Mouse (Mus musculus): Measurements from ENCODE around the gene Scube1. TPM values are rescaled to one million over a fixed set of nuclear protein-coding genes. Genes with fewer than 3 reads are reported as not detected.

Scube1 gene
- polyA plus RNA-seq, 1 experiment = not detected

DNA sequence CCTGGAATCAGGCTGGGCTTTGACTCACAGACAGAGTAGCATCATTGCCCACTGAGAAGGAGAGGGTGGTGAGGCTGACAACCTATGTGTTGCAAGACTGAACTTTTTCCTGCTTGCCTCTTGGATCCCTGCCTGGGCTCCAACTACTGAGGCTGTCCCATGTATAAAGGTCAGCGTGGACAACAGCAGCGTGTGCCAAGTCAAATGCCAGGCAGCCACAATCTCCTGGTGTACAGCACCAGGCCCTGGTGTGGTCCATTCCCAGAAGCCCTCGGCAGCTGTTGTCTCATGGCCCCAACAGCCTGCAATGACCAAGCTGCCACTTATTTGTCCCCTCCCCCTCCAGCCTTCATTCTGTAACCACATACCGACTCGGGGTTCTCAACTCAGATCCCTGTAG lies 153.2 kb downstream of the Scube1 start:
- H3K27ac ChIP-seq (ENCODE audit: control insufficient read depth, insufficient read depth, low read depth, low read length, poor library complexity) = no peak overlapping the region
- 85% methylated on average over 5 of the region's 5 CpGs for WGBS
- no peak for TF ChIP-seq CTCF (IDR thresholded peaks at IDR 0.05; ENCODE audit: control insufficient read depth, insufficient read depth, low read length)
- no peak for TF ChIP-seq POLR2A (IDR thresholded peaks at IDR 0.05; ENCODE audit: borderline replicate concordance, control insufficient read depth, low read depth, low read length)
- no peak overlapping the region for H3K4me3 ChIP-seq (replicated peaks; ENCODE audit: control insufficient read depth, low read depth, low read length)
- H3K4me1 ChIP-seq (ENCODE audit: control insufficient read depth, insufficient read depth, low read length) = no peaks in the 10 kb centered on the region; the same call in 1 of the 2 replicates

DNA sequence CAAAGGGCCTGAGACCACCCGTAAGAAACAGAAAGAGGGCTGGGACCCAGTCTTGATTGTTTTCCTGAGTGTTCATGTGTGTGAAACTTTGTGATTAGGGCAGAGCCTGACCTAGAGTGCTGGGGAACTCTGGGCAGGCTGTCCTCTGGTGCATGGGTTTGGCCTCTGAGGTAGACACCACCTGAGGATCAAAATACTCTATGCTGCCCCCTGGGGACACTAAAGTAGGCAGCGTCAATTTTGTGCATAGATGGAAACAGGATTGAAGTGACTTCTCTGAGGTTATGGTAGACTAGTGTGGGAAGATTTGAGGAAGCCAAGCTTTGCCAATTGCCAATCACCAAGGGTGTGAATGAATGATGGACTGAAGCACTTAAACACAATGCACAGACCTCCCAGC lies 154.2 kb downstream of the Scube1 start:
- TF ChIP-seq POLR2A (IDR thresholded peaks at IDR 0.05; ENCODE audit: borderline replicate concordance, control insufficient read depth, low read depth, low read length) = no peak
- TF ChIP-seq CTCF (IDR thresholded peaks at IDR 0.05; ENCODE audit: control insufficient read depth, insufficient read depth, low read length) = 0 out of 2 replicates have a peak, but pooled peaks have one; percentile 24
- WGBS = 64% methylated on average over 2 of the region's 2 CpGs
- Histone ChIP-seq H3K4me3 (replicated peaks; ENCODE audit: control insufficient read depth, low read depth, low read length) (no peak overlapping the region), H3K27ac (ENCODE audit: control insufficient read depth, insufficient read depth, low read depth, low read length, poor library complexity) (no peak overlapping the region), H3K4me1 (ENCODE audit: control insufficient read depth, insufficient read depth, low read length) (peaks cover 3% of the 10 kb centered on the region)

DNA sequence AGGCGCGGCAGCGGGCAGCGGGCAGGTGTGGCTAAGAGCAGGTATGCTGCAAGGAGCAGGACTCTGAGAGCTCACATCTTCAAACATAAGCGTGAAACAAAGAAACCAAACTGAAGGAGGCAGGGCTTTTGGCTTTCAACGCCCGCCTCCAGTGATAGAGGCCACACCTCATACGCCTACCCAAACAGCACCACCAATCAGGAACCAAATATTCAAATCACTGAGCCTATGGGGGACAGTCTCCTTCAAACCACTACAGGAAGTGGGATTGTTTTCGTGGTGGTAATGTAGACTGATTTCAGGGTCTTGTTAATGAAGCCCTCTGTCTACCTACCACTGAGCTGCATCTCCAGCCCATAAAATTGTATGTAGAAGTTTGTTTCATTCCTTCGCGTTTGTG lies 155.1 kb downstream of the Scube1 start:
- no peak overlapping the region for H3K27ac ChIP-seq (ENCODE audit: control insufficient read depth, insufficient read depth, low read depth, low read length, poor library complexity)
- no peak overlapping the region for H3K4me3 ChIP-seq (replicated peaks; ENCODE audit: control insufficient read depth, low read depth, low read length)
- peaks cover 3% of the 10 kb centered on the region for H3K4me1 ChIP-seq (ENCODE audit: control insufficient read depth, insufficient read depth, low read length)
- whole genome bisulfite sequencing = 79% methylated on average over 11 of the region's 11 CpGs
- TF ChIP-seq POLR2A (IDR thresholded peaks at IDR 0.05; ENCODE audit: borderline replicate concordance, control insufficient read depth, low read depth, low read length) (no peak), CTCF (IDR thresholded peaks at IDR 0.05; ENCODE audit: control insufficient read depth, insufficient read depth, low read length) (no peak)

DNA sequence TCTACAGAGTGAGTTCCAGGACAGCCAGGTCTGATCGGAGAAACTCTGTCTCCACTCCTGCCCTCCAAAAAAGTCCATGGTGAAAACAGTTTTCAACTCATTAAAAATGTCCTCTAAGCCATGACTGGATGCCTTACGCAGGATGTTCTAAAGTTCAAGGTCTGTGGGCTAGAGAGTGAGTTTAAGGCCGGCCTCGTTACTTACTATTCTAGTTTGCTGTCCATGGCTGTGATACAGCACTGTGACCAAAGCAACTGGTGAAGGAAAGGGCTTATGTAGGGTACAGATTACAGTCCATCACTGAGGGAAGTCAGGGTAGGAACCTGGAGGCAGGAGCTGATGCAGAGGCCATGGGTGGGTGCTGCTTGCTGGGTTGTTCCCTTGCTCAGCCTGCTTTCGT lies 156.3 kb downstream of the Scube1 start:
- TF ChIP-seq POLR2A (IDR thresholded peaks at IDR 0.05; ENCODE audit: borderline replicate concordance, control insufficient read depth, low read depth, low read length) (no peak), CTCF (IDR thresholded peaks at IDR 0.05; ENCODE audit: control insufficient read depth, insufficient read depth, low read length) (no peak)
- WGBS = 91% methylated on average over 5 of the region's 5 CpGs
- no peak overlapping the region for H3K27ac ChIP-seq (ENCODE audit: control insufficient read depth, insufficient read depth, low read depth, low read length, poor library complexity)
- peaks cover 5% of the 10 kb centered on the region for H3K4me1 ChIP-seq (ENCODE audit: control insufficient read depth, insufficient read depth, low read length)
- no peak overlapping the region for H3K4me3 ChIP-seq (replicated peaks; ENCODE audit: control insufficient read depth, low read depth, low read length)

- Histone ChIP-seq H3K4me3 (replicated peaks; ENCODE audit: control insufficient read depth, low read depth, low read length) (no peak overlapping the region), H3K27ac (ENCODE audit: control insufficient read depth, insufficient read depth, low read depth, low read length, poor library complexity) (no peak overlapping the region; the same call in 1 of the 2 replicates), H3K4me1 (ENCODE audit: control insufficient read depth, insufficient read depth, low read length) (peaks cover 5% of the 10 kb centered on the region)
- 75% methylated on average over 3 of the region's 3 CpGs for WGBS
- TF ChIP-seq POLR2A (IDR thresholded peaks at IDR 0.05; ENCODE audit: borderline replicate concordance, control insufficient read depth, low read depth, low read length) (no peak), CTCF (IDR thresholded peaks at IDR 0.05; ENCODE audit: control insufficient read depth, insufficient read depth, low read length) (no peak)
Observed at GRCm38 (mm10) chr15:83567728-83568127, 157.1 kb downstream of the Scube1 start.

DNA sequence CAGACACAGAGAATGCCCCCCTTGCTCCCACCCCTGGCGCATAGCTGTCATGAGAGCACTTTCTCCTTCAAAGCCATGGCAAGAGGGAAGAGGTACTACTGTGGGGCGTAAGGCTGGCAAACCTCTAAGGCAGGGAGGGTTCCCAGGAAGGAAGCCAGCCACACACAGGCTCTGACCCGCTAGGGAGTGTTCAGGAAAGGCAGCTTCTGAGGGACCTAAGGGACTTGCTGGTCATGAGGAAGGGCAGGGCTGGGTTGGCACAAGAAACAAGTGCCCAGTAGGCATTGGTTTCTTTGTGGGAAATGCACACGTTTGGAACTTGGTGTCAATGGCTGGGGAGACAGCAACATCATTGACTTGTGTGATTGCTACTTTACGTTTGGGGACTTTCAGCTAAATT lies 158.8 kb downstream of the Scube1 start:
- WGBS = 51% methylated on average over 5 of the region's 5 CpGs
- H3K4me1 ChIP-seq (ENCODE audit: control insufficient read depth, insufficient read depth, low read length) = peaks cover 5% of the 10 kb centered on the region
- peak overlapping the region; percentile 45 for H3K27ac ChIP-seq (ENCODE audit: control insufficient read depth, insufficient read depth, low read depth, low read length, poor library complexity)
- TF ChIP-seq POLR2A (IDR thresholded peaks at IDR 0.05; ENCODE audit: borderline replicate concordance, control insufficient read depth, low read depth, low read length) = no peak
- TF ChIP-seq CTCF (IDR thresholded peaks at IDR 0.05; ENCODE audit: control insufficient read depth, insufficient read depth, low read length) = no peak
- peak overlapping the region; percentile 35 for H3K4me3 ChIP-seq (replicated peaks; ENCODE audit: control insufficient read depth, low read depth, low read length)

DNA sequence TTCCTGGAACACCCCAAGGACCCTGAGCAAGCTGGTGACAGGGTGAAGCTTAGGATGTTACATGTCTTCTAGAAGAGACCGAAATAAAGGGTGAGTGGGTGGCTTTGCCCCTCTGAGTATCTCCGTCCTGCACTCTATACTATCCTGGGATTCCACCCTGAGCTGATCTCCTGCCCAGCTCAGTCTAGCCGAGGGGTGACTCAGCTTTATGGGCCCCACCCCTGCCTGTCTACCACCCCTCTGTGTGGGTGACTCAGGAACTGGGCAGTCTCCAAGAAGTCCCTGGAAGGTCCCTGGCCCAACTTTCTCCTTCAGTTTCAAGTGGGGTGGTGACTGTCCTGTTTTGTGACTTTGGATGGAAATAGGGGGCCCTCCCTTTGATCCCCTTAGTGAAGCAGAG lies 159.4 kb downstream of the Scube1 start:
- H3K27ac ChIP-seq (ENCODE audit: control insufficient read depth, insufficient read depth, low read depth, low read length, poor library complexity) = peak overlapping the region; percentile 16
- H3K4me1 ChIP-seq (ENCODE audit: control insufficient read depth, insufficient read depth, low read length) = peaks cover 5% of the 10 kb centered on the region
- 53% methylated on average over 3 of the region's 3 CpGs for WGBS
- peak overlapping the region; percentile 14 for H3K4me3 ChIP-seq (replicated peaks; ENCODE audit: control insufficient read depth, low read depth, low read length)
- TF ChIP-seq POLR2A (IDR thresholded peaks at IDR 0.05; ENCODE audit: borderline replicate concordance, control insufficient read depth, low read depth, low read length) (no peak), CTCF (IDR thresholded peaks at IDR 0.05; ENCODE audit: control insufficient read depth, insufficient read depth, low read length) (no peak)

DNA sequence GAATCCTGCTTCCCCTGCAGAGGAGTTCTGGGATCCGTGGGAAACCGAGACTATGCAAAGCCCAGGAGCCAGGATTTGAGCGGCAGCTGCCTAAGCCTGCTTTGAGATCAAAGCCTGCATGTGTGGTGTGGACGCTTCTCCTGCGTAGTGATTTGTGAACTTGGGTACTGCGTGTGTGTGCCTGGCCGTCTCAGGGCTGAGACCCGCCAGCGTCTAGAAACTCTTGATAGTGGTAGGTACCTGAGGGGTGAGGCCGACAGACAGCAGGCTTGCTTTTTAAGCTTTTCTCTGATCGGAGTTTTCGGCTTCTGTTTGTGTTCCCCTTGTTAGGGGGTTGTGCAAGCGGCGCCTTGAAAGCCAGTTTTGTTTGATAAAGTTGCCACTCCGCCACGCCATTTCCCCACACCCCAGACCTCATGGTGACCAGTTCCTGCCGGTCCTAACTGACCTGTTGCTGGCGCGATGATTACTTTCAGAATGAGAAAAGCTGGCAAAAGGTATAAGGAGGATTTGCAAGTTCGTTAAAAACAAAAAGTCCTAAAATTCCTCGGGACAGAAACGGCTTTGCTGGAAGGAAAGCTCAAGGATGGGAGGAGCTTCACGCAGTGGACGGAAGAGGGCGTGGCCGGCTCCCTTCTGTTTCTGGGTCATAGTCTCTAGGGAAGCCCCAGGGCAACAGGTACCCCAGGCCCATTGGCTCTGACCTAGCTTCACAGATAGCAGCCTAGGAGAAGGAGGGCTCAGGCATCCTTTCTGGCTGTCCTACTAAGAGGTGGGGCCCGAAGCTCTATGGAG lies 160.8 kb downstream of the Scube1 start:
- H3K4me1 ChIP-seq (ENCODE audit: control insufficient read depth, insufficient read depth, low read length) = peaks cover 5% of the 10 kb centered on the region
- no peak for TF ChIP-seq CTCF (IDR thresholded peaks at IDR 0.05; ENCODE audit: control insufficient read depth, insufficient read depth, low read length)
- TF ChIP-seq POLR2A (IDR thresholded peaks at IDR 0.05; ENCODE audit: borderline replicate concordance, control insufficient read depth, low read depth, low read length) = no peak
- WGBS = 1% methylated on average over 27 of the region's 27 CpGs
- H3K27ac ChIP-seq (ENCODE audit: control insufficient read depth, insufficient read depth, low read depth, low read length, poor library complexity) = peak overlapping the region; percentile 92
- H3K4me3 ChIP-seq (replicated peaks; ENCODE audit: control insufficient read depth, low read depth, low read length) = peak overlapping the region; percentile 97

All from bone marrow, adult 2 months (tissue).